ENCODE assay signal across 10 mouse cellular contexts in the genomic region with DNA sequence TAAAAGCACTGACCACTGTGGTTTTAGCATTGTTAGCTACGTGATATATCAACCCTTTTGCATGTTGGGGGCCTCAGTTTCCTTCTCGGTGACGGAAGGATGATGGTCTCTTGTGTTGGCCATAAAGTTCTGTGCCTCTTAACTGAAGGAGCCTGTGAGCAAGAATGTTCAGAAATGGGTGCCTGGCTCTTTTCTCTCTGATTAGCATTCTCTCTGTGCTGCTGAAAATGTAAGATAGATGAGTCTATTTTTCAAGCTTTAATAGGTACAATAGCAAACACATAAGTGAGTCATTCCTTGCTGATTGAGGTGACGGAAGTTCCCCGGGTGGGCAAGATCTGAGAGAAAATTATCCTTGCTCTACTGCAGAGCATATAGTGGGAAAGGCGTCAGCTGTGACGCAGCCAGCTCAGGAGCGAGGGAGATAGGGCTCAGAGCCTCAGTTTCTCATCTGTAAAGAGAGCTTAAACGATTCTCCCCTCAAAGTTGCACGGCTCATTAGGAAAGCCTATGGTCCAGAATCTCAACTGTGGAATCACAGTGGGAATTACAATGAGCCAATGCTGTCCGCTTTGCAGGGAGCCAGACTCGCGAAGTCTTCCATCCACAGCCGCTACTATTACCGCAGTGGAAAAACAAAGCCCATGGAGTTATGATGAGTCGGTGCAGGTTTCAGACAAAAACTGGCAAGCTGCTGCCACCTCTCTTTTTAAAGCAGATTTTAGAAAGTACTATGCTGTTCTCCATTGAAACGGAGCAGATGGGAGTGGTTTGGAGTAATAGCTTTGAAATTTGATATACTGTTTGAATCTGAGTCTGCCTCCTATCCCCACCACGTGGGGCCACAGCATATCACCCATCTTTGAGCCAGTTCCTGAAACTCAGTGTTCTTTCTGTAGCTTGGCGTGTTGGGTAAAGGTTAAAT. TPM values are rescaled to one million over a fixed set of nuclear protein-coding genes. Genes with fewer than 3 reads are reported as not detected.
DNase-seq lines count a peak whose midpoint lies in the region; ATAC-seq and TF ChIP-seq lines count a peak whose summit lies in the region.
"Had no signal": no experiment of that assay in that cellular context is flagged by ENCODE, and none has a peak within 500 bp of the region (broad histone marks: within the 10 kb centered on the region; RNA-seq: fewer than 3 reads in every experiment).

No protein-coding gene starts in this region.

- H3K9ac ChIP-seq in heart, embryonic 13.5 days: 0 out of 2 replicates have a peak overlapping the region, but pooled peaks have one; percentile 19
- no peak overlapping the region for H3K9ac ChIP-seq in heart, adult 2 months (ENCODE audit: low read depth, low read length)
- H3K9ac ChIP-seq in limb, embryonic 13.5 days: 0 out of 2 replicates have a peak overlapping the region, but pooled peaks have one; percentile 25

- peak overlapping the region; percentile 14; the same call in 1 of the 2 replicates for H3K4me3 ChIP-seq in heart, embryonic 13.5 days
- no peak overlapping the region for H3K4me3 ChIP-seq in heart, adult 2 months
- H3K4me3 ChIP-seq in limb, embryonic 13.5 days: peak overlapping the region; percentile 25

- TF ChIP-seq EP300 in heart, adult 2 months (IDR thresholded peaks at IDR 0.05; ENCODE audit: insufficient read depth, low read depth, low read length): no peak

- H3K4me2 ChIP-seq in heart, embryonic 13.5 days: peak overlapping the region; percentile 59
- H3K4me2 ChIP-seq in limb, embryonic 13.5 days (replicated peaks): peak overlapping the region; percentile 59

- no peaks in the 10 kb centered on the region for H3K4me1 ChIP-seq in heart, embryonic 13.5 days
- H3K4me1 ChIP-seq in heart, adult 2 months (ENCODE audit: control insufficient read depth, insufficient read depth, low read length): no peaks in the 10 kb centered on the region
- H3K4me1 ChIP-seq in limb, embryonic 13.5 days: peaks cover 25% of the 10 kb centered on the region

- TF ChIP-seq POLR2A in heart, adult 2 months (IDR thresholded peaks at IDR 0.05; ENCODE audit: insufficient read depth, low read depth, low read length): no peak

- H3K27ac ChIP-seq in heart, embryonic 13.5 days (replicated peaks): no peak overlapping the region
- H3K27ac ChIP-seq in heart, adult 2 months: no peak overlapping the region
- H3K27ac ChIP-seq in limb, embryonic 13.5 days: no peak overlapping the region

- DNase-seq in heart, adult 2 months: no peak
- DNase-seq in right cerebral cortex, postnatal 4 days: peak; percentile 6
- DNase-seq in right cerebral cortex, adult 18-20 months: no peak
- no peak for DNase-seq in cerebellum, postnatal 36 days
- no peak for DNase-seq in lung, postnatal 36 days
- DNase-seq: cerebellum, adult 8-10 months had no signal

- 59% methylated on average over 19 of the region's 19 CpGs for WGBS in heart, embryonic 13.5 days
- 63% methylated on average over 19 of the region's 19 CpGs for whole genome bisulfite sequencing in heart, adult 2 months
- WGBS in limb, embryonic 13.5 days: 37% methylated on average over 19 of the region's 19 CpGs

- H3K79me2 ChIP-seq in heart, adult 2 months (replicated peaks; ENCODE audit: control insufficient read depth, insufficient read depth, low read length): no peaks in the 10 kb centered on the region

- ATAC-seq in heart, embryonic 13.5 days (ENCODE audit: extremely low read depth, insufficient number of reproducible peaks, low FRiP score, low TSS enrichment): no peak
- peak; percentile 69; the same call in 1 of the 2 replicates for ATAC-seq in limb, embryonic 13.5 days (ENCODE audit: low FRiP score, low read depth)
- ATAC-seq in granulocyte monocyte progenitor cell, adult 5-6 weeks (replicated peaks; ENCODE audit: poor library complexity, severe bottlenecking): no peak

- H3K9me3 ChIP-seq in heart, embryonic 13.5 days: no peaks in the 10 kb centered on the region
- no peaks in the 10 kb centered on the region for H3K9me3 ChIP-seq in limb, embryonic 13.5 days

- no peaks in the 10 kb centered on the region for H3K36me3 ChIP-seq in heart, embryonic 13.5 days
- H3K36me3 ChIP-seq in heart, adult 2 months (ENCODE audit: control insufficient read depth, insufficient read depth, low read length): no peaks in the 10 kb centered on the region
- H3K36me3 ChIP-seq in limb, embryonic 13.5 days: no peaks in the 10 kb centered on the region

- no peaks in the 10 kb centered on the region for H3K27me3 ChIP-seq in heart, embryonic 13.5 days (replicated peaks)
- H3K27me3 ChIP-seq in heart, adult 2 months (ENCODE audit: control insufficient read depth, insufficient read depth, low read length): no peaks in the 10 kb centered on the region
- no peaks in the 10 kb centered on the region for H3K27me3 ChIP-seq in limb, embryonic 13.5 days

- intact Hi-C loops in heart, adult 2 months (cut with DNase I): no loop called here

- no peak for TF ChIP-seq CTCF in heart, adult 2 months (IDR thresholded peaks at IDR 0.05)

RNA-seq across cellular contexts. Expression of a gene that starts 15.5 kb away (rescaled TPM):
- 0.31 TPM in 1 of 2 replicates, not detected in the other for polyA plus RNA-seq in heart, embryonic 13.5 days (2015; fragmentation: Nextera tagmentation; extraction: Ambion mirVana)
- under 1 TPM in 1 of 2 experiments, not detected in 1; 0.63 TPM for total RNA-seq in heart, adult 2 months (2021)
- polyA plus RNA-seq in heart, adult 2 months (2012; rRNA removed): 1.2 and 3.7 TPM in 2 replicates
- not detected in 2 replicates for polyA plus RNA-seq in limb, embryonic 13.5 days (2015; fragmentation: Nextera tagmentation; extraction: Ambion mirVana)
- not detected in 2 replicates for total RNA-seq in granulocyte monocyte progenitor cell, adult 5-6 weeks (2014; fragmentation: Nextera tagmentation)
- not detected in 2 replicates for total RNA-seq in granulocyte monocyte progenitor cell, adult 5-6 weeks (2017)
- total RNA-seq: layer of hippocampus, adult 8-10 months had no signal
